Mouse (Mus musculus): ENCODE measurements around the gene Snrnp27.

Gene Snrnp27

DNA sequence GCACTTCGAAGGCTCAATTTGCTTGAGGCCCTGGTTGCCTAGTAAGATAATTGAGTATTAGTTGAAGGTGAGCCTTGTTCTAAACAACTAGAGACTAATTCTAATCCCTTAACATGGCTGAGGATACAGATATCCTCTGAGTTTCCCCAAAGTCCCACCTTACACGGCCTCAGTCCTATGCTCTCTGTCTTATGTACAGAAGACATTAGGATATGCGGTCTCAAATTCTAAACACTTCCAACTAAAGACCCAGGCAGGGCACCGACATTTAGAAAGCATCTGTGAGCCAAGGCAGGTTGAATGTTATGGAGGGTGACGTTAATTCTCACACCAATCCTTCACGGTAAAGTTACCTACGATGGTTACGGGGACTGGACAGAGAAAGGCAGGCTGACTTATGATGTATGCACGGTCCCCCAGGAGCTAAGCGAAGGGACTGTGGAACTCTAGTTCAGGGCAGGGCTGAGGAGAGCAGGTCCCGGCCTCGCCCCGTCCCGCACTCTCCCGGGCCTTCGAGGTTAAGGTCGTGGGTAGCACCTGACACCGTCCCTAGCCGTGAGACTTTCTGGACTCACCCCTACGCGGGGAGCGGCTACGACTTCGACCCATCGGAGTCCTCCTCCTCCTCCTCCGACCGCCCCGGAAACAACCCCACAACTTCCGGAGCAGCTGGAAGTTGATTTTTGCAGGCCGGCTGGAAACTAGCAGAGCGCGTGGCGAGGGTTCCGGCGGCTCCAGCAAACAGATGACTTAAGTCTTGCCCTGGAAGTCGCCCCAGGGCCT, at the start of gene Snrnp27:
Gene Snrnp27 (minus strand): TSS at position 651 of the 783 bp plus-strand sequence.
- peak within 1 kb of the TSS; percentile 96 for H3K4me3 ChIP-seq (replicated peaks; ENCODE audit: low read length)
- H3K4me1 ChIP-seq (replicated peaks; ENCODE audit: low read depth, low read length): peaks cover 21% of the 10 kb centered on the region
- H3K27me3 ChIP-seq (ENCODE audit: insufficient read depth, low read length): no peaks in the 10 kb centered on the region
- H3K9me3 ChIP-seq (ENCODE audit: low read length): no peaks in the 10 kb centered on the region
- H3K36me3 ChIP-seq (ENCODE audit: insufficient read depth, low read length): peaks cover 39% of the 10 kb centered on the region
- no peak for TF ChIP-seq CTCF (conservative IDR thresholded peaks at IDR 0.05; ENCODE audit: low read length)
- TF ChIP-seq NANOG (IDR thresholded peaks at IDR 0.05; ENCODE audit: borderline replicate concordance, low read length): no peak
- TF ChIP-seq POU5F1 (IDR thresholded peaks at IDR 0.05; ENCODE audit: borderline replicate concordance, low read length): no peak

DNA sequence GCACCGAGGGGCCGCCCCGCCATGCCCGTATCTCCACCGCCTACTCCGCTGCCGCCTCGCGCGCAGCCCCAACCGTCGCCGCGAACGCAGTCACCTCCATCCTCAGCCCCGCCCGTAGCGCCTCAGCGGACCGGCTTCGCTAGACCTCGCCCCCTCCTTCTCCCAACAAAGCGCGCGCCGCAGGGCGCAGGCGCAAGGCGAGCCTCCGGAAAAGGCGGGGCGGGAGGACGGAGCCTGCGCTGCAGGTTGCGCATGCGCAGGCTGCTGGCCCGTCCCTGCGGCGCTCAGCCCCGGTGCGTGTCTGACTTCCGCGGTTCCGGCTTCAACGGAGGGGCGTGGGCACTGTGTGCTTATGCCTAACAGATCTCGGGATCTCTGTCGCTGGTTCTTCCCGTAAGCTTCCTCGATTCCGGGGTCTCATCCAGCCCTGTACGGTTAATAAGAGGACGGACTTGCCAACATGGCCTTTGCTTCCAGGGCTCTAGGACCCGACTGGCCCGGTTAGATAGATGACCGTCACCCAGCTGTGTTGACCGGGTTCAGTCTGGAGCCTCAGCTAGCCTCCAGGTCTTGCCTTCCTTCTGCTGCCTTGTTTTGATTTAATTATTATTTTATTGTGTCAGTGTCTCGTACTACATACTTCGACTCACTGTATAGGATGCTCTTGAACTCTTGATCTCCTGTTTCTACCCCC, 49.0 kb upstream of the Snrnp27 start, which contains the start of gene Gmcl1:
Gene Gmcl1 (minus strand): TSS at position 201 of the 694 bp plus-strand sequence.
- Histone ChIP-seq H3K4me3 (replicated peaks; ENCODE audit: low read length) (peak within 1 kb of the TSS; percentile 98), H3K27me3 (ENCODE audit: insufficient read depth, low read length) (no peaks in the 10 kb centered on the region), H3K9me3 (ENCODE audit: low read length) (no peaks in the 10 kb centered on the region), H3K36me3 (ENCODE audit: insufficient read depth, low read length) (no peaks in the 10 kb centered on the region), H3K4me1 (replicated peaks; ENCODE audit: low read depth, low read length) (peaks cover 22% of the 10 kb centered on the region)
- no peak for TF ChIP-seq CTCF (conservative IDR thresholded peaks at IDR 0.05; ENCODE audit: low read length)
- no peak for TF ChIP-seq POU5F1 (IDR thresholded peaks at IDR 0.05; ENCODE audit: borderline replicate concordance, low read length)
- TF ChIP-seq NANOG (IDR thresholded peaks at IDR 0.05; ENCODE audit: borderline replicate concordance, low read length): no peak

DNA sequence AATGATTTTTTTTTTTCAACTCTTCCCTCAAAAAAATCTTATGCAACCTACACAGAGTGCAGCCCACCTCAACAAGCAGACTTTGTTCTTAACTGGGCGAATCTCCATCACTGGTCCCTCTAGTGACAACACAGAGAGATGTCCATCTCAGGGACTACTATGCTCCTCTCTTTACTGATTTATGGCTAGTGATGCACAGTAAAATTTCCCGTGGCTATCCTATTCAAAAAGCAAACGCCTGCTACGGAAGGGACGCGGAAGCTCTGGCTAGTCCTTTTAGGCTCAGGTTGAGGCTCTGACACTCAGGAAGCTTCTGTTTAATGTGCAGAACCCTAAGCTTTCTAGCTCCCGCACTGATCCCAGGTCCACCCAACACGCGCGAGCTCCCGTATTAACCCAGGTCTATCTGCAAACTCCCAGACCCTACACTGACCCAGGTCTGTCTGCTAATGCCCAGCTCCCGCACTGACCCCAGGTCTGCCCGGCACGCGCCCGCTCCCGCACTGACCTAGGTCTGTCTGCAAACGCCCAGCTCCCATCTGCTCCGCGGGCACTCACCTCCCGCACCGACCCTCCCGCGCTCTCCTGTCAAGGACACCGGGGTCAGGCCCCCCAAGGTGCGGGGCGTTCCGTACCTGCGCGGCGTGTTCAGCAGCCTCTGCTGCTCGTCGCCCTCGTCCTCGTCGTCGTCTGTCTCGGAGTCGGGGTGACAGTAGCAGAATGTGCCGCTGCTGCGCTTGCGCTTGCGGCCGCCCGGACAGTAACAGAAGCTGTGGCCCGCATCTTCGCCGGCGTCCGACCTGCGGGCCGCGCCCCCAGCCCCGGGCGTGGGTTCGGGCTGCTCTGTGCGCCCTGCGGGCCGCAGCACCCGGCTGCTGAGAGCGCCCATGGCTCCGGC, 48.2 kb upstream of the Snrnp27 start:
- TF ChIP-seq CTCF (conservative IDR thresholded peaks at IDR 0.05; ENCODE audit: low read length) (no peak), NANOG (IDR thresholded peaks at IDR 0.05; ENCODE audit: borderline replicate concordance, low read length) (no peak), POU5F1 (IDR thresholded peaks at IDR 0.05; ENCODE audit: borderline replicate concordance, low read length) (no peak)
- H3K4me3 ChIP-seq (replicated peaks; ENCODE audit: low read length): peak overlapping the region; percentile 98

DNA sequence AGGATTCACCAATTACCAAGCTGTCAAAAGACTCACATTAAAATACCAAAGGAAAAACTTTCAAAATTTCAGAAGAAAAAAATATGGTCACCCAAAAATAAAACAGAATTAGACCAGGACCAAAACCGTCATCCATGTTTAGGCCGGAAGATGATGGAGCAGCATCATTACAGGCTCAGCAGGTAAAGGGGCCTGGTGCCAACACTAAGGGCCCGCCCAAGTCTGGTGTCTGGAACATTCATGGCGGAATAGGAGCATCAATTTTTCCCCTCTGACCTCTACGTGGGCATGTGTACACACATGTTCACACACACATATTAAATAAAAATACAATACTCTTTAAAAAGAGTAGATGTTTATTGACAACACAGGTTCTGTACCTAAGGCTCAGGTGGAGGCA, 44.4 kb upstream of the Snrnp27 start:
- Histone ChIP-seq H3K4me3 (replicated peaks; ENCODE audit: low read length) (no peak overlapping the region), H3K9me3 (ENCODE audit: low read length) (no peaks in the 10 kb centered on the region), H3K36me3 (ENCODE audit: insufficient read depth, low read length) (peaks cover 15% of the 10 kb centered on the region), H3K27me3 (ENCODE audit: insufficient read depth, low read length) (no peaks in the 10 kb centered on the region), H3K4me1 (replicated peaks; ENCODE audit: low read depth, low read length) (peaks cover 15% of the 10 kb centered on the region)
- TF ChIP-seq NANOG (IDR thresholded peaks at IDR 0.05; ENCODE audit: borderline replicate concordance, low read length) (no peak), CTCF (conservative IDR thresholded peaks at IDR 0.05; ENCODE audit: low read length) (no peak), POU5F1 (IDR thresholded peaks at IDR 0.05; ENCODE audit: borderline replicate concordance, low read length) (no peak)

More for the DNA sequence above, 48.2 kb upstream of the Snrnp27 start:
- H3K4me1 ChIP-seq (replicated peaks; ENCODE audit: low read depth, low read length): peaks cover 22% of the 10 kb centered on the region
- 0 out of 2 replicates have a peak, but pooled peaks cover under 1% of the 10 kb centered on the region for H3K36me3 ChIP-seq (ENCODE audit: insufficient read depth, low read length)
- H3K9me3 ChIP-seq (ENCODE audit: low read length): no peaks in the 10 kb centered on the region
- H3K27me3 ChIP-seq (ENCODE audit: insufficient read depth, low read length): no peaks in the 10 kb centered on the region

DNA sequence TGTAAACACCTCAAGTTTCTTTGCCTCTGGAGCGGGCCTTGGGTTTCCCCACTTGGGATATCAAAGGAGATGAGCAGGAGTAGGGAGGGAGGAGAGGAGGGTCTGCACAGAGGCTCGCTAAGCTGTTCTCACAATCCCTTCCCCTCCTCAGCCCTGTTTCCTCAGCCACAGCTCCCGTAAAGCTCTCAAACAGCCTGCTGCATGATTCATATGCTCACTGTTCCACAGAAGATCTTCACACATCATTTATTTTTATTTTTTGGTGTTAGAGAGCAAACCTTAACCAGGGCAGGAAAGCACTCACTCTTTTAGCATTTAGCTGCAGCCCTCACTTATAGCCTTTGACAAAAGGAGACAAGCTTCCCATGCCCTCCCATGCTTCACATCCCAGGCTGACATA, 37.7 kb upstream of the Snrnp27 start:
- H3K27me3 ChIP-seq (ENCODE audit: insufficient read depth, low read length): no peaks in the 10 kb centered on the region
- H3K4me1 ChIP-seq (replicated peaks; ENCODE audit: low read depth, low read length): no peaks in the 10 kb centered on the region
- TF ChIP-seq POU5F1 (IDR thresholded peaks at IDR 0.05; ENCODE audit: borderline replicate concordance, low read length) (no peak), CTCF (conservative IDR thresholded peaks at IDR 0.05; ENCODE audit: low read length) (no peak), NANOG (IDR thresholded peaks at IDR 0.05; ENCODE audit: borderline replicate concordance, low read length) (no peak)
- H3K36me3 ChIP-seq (ENCODE audit: insufficient read depth, low read length): peaks cover 46% of the 10 kb centered on the region
- H3K4me3 ChIP-seq (replicated peaks; ENCODE audit: low read length): no peak overlapping the region
- no peaks in the 10 kb centered on the region for H3K9me3 ChIP-seq (ENCODE audit: low read length)

DNA sequence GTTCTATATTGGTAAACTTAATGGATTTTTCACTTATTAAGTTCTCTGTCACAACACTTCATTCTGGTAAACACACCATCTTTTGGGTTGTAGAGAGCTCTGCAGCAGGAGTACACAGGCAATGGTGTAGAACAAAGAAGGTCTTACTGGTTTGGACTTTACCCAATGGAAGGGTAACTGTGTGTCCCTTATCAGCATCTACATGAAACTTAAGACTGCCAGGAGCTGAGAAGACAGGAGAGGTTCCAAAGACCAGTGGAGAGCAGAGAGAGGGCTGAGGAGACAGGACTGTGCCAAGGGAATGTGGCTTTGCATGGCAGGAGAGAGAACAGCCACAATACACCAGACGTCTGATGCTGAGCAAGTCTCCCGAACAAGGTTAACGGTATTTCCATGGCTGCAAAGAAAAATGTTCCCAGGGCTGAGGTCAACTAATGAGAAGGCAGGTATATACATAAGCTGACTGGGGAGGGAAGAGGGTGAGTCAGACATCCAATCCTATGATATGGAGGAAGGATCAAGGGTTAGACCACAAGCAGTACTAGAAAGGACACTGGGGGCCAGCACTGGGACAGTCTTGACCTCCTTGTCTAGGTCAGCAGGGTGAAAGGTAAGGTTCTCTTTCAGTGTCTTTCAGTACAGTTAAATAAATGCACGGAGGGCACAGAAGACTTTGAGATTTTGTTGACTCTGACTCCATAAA, 23.9 kb upstream of the Snrnp27 start:
- no peaks in the 10 kb centered on the region for H3K9me3 ChIP-seq (ENCODE audit: low read length)
- no peaks in the 10 kb centered on the region for H3K4me1 ChIP-seq (replicated peaks; ENCODE audit: low read depth, low read length)
- H3K36me3 ChIP-seq (ENCODE audit: insufficient read depth, low read length): peaks cover 76% of the 10 kb centered on the region
- TF ChIP-seq CTCF (conservative IDR thresholded peaks at IDR 0.05; ENCODE audit: low read length): no peak
- H3K4me3 ChIP-seq (replicated peaks; ENCODE audit: low read length): no peak overlapping the region
- no peaks in the 10 kb centered on the region for H3K27me3 ChIP-seq (ENCODE audit: insufficient read depth, low read length)

DNA sequence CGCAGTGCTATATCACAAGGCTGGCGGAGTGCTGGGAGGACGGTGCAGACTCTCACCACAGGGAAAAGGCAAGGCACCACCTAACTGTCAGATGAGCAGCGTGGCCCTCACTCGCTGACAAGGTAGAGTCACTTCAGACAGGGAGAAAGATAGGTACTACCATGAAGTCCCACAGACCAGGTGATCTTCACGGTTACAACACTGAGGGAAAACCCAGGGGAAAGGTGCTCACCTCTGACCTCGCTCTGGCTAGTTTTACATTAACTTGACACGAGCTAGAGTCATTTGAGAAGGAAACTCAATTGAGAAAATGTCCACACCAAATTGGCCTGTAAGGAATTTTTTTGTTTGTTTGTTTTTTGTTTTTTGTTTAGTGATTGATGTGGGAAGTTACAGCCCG, 18.3 kb upstream of the Snrnp27 start:
- TF ChIP-seq POU5F1 (IDR thresholded peaks at IDR 0.05; ENCODE audit: borderline replicate concordance, low read length) (no peak), NANOG (IDR thresholded peaks at IDR 0.05; ENCODE audit: borderline replicate concordance, low read length) (no peak), CTCF (conservative IDR thresholded peaks at IDR 0.05; ENCODE audit: low read length) (no peak)
- no peak overlapping the region for H3K4me3 ChIP-seq (replicated peaks; ENCODE audit: low read length)

More for the DNA sequence above, 18.3 kb upstream of the Snrnp27 start:
- Histone ChIP-seq H3K27me3 (ENCODE audit: insufficient read depth, low read length) (no peaks in the 10 kb centered on the region), H3K9me3 (ENCODE audit: low read length) (no peaks in the 10 kb centered on the region), H3K4me1 (replicated peaks; ENCODE audit: low read depth, low read length) (no peaks in the 10 kb centered on the region), H3K36me3 (ENCODE audit: insufficient read depth, low read length) (peaks cover 89% of the 10 kb centered on the region)
